Comparison of ENCODE assay signal across 8 mouse cellular contexts in the genomic region with DNA sequence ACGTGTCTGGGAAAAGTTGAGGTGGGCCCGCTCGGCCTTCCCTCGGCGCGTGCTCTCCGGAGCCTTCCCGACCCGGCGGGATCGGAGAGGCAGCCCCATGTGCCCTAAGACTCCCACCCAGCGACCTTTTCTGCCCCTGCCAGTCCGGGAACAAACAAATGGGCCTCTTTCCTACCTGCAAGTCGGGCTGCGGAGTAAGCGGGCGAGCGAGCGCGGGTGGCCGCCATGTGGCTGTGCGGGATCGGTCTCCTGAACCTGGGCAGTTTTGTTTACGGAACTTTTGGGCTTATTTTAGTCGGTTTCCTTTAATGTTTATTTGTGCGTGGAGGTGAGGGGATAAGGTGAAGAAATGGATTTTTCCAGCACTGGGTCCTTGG. TPM values are rescaled to one million over a fixed set of nuclear protein-coding genes. Genes with fewer than 3 reads are reported as not detected.
DNase-seq lines count a peak whose midpoint lies in the region; ATAC-seq and TF ChIP-seq lines count a peak whose summit lies in the region.

No protein-coding gene starts in this region.

- no peaks in the 10 kb centered on the region for H3K36me3 ChIP-seq in heart, embryonic 12.5 days
- H3K36me3 ChIP-seq in ES-Bruce4 (ENCODE audit: control insufficient read depth, insufficient read depth, low read length, poor library complexity, severe bottlenecking), result peaks cover 7% of the 10 kb centered on the region; the same call in 1 of the 2 replicates
- H3K36me3 ChIP-seq in forebrain, embryonic 14.5 days (ENCODE audit: control insufficient read depth, insufficient read depth, low read length), result no peaks in the 10 kb centered on the region
- no peaks in the 10 kb centered on the region for H3K36me3 ChIP-seq in liver, embryonic 16.5 days (ENCODE audit: control insufficient read depth, insufficient read depth)

- WGBS in heart, embryonic 12.5 days, result under 1% methylated on average over 26 of the region's 26 CpGs
- 0% methylated on average over 26 of the region's 26 CpGs for WGBS in forebrain, embryonic 14.5 days
- WGBS in liver, embryonic 16.5 days (ENCODE audit: insufficient replicate concordance), result 0% methylated on average over 26 of the region's 26 CpGs

- no peak for TF ChIP-seq EP300 in ES-Bruce4 (IDR thresholded peaks at IDR 0.05; ENCODE audit: insufficient read depth, low read depth, low read length)

- peak overlapping the region; percentile 87 for H3K4me2 ChIP-seq in heart, embryonic 12.5 days
- peak overlapping the region; percentile 98 for H3K4me2 ChIP-seq in forebrain, embryonic 14.5 days (ENCODE audit: low read length)
- H3K4me2 ChIP-seq in liver, embryonic 16.5 days (ENCODE audit: low read depth, low read length), result peak overlapping the region; percentile 98

- H3K9me3 ChIP-seq in heart, embryonic 12.5 days (replicated peaks), result no peaks in the 10 kb centered on the region
- H3K9me3 ChIP-seq in ES-Bruce4 (replicated peaks; ENCODE audit: control insufficient read depth, insufficient read depth, low read length, poor library complexity, severe bottlenecking), result no peaks in the 10 kb centered on the region
- no peaks in the 10 kb centered on the region for H3K9me3 ChIP-seq in forebrain, embryonic 14.5 days (replicated peaks; ENCODE audit: control insufficient read depth, low read length)
- no peaks in the 10 kb centered on the region for H3K9me3 ChIP-seq in liver, embryonic 16.5 days (replicated peaks; ENCODE audit: control insufficient read depth, low read length)

- peak overlapping the region; percentile 96 for H3K27ac ChIP-seq in heart, embryonic 12.5 days (ENCODE audit: poor library complexity, severe bottlenecking)
- peak overlapping the region; percentile 60 for H3K27ac ChIP-seq in ES-Bruce4 (ENCODE audit: insufficient read depth, low read length)
- peak overlapping the region; percentile 88; the same call in 1 of the 2 replicates for H3K27ac ChIP-seq in forebrain, embryonic 14.5 days (ENCODE audit: low read depth, low read length)
- H3K27ac ChIP-seq in liver, embryonic 16.5 days (ENCODE audit: low read length), result peak overlapping the region; percentile 96

- H3K9ac ChIP-seq in heart, embryonic 12.5 days, result peak overlapping the region; percentile 93
- peak overlapping the region; percentile 98 for H3K9ac ChIP-seq in ES-Bruce4 (ENCODE audit: low read depth, poor library complexity, severe bottlenecking)
- peak overlapping the region; percentile 82 for H3K9ac ChIP-seq in forebrain, embryonic 14.5 days (ENCODE audit: low read length)
- peak overlapping the region; percentile 97 for H3K9ac ChIP-seq in liver, embryonic 16.5 days (ENCODE audit: low read depth, low read length)

- peak overlapping the region; percentile 84 for H3K4me3 ChIP-seq in heart, embryonic 12.5 days
- peak overlapping the region; percentile 84 for H3K4me3 ChIP-seq in ES-Bruce4 (ENCODE audit: low read depth, low read length)
- H3K4me3 ChIP-seq in forebrain, embryonic 14.5 days (ENCODE audit: low read depth, low read length), result peak overlapping the region; percentile 89
- peak overlapping the region; percentile 99 for H3K4me3 ChIP-seq in liver, embryonic 16.5 days (ENCODE audit: low read depth, low read length)

- intact Hi-C loops in gastrocnemius, postnatal 14 days (cut with DNase I; ENCODE audit: low total_unique reads), result no loop called here

- no peak for TF ChIP-seq CTCF in ES-Bruce4 (IDR thresholded peaks at IDR 0.05; ENCODE audit: low read depth, low read length)

- H3K27me3 ChIP-seq in heart, embryonic 12.5 days (replicated peaks), result no peaks in the 10 kb centered on the region
- H3K27me3 ChIP-seq in ES-Bruce4 (ENCODE audit: control insufficient read depth, insufficient read depth, low read length, poor library complexity, severe bottlenecking), result no peaks in the 10 kb centered on the region
- no peaks in the 10 kb centered on the region for H3K27me3 ChIP-seq in forebrain, embryonic 14.5 days (replicated peaks; ENCODE audit: control insufficient read depth, insufficient read depth, low read length)
- no peaks in the 10 kb centered on the region for H3K27me3 ChIP-seq in liver, embryonic 16.5 days (ENCODE audit: control insufficient read depth, insufficient read depth, low read depth, low read length)

- ATAC-seq in heart, embryonic 12.5 days (ENCODE audit: insufficient number of reproducible peaks, low FRiP score), result no peak
- ATAC-seq in forebrain, embryonic 14.5 days, result no peak
- ATAC-seq in liver, embryonic 16.5 days (ENCODE audit: low read depth), result no peak

- TF ChIP-seq POLR2A in ES-Bruce4 (IDR thresholded peaks at IDR 0.05; ENCODE audit: insufficient read depth, low read length), result no peak

- peaks cover 31% of the 10 kb centered on the region for H3K4me1 ChIP-seq in heart, embryonic 12.5 days (replicated peaks)
- H3K4me1 ChIP-seq in ES-Bruce4 (ENCODE audit: control insufficient read depth, insufficient read depth, low read length), result no peaks in the 10 kb centered on the region
- peaks cover 13% of the 10 kb centered on the region for H3K4me1 ChIP-seq in forebrain, embryonic 14.5 days (ENCODE audit: control insufficient read depth, insufficient read depth, low read length)
- peaks cover 37% of the 10 kb centered on the region for H3K4me1 ChIP-seq in liver, embryonic 16.5 days (ENCODE audit: control insufficient read depth, low read depth, low read length)

- no peak for DNase-seq in heart, adult 18-20 months
- no peak for DNase-seq in forebrain, embryonic 14.5 days (ENCODE audit: low spot score)
- DNase-seq in MN1 (ENCODE audit: low spot score), result no peak
- DNase-seq in left cerebral cortex, adult 8-10 months (ENCODE audit: low spot score in 2 of 2), result no peak
- DNase-seq in gastrocnemius, postnatal 14 days, result no peak

RNA-seq across cellular contexts. Expression of gene Hnrnpf, which starts 7.8 kb away (rescaled TPM):
- 530 and 545 TPM in 2 replicates for polyA plus RNA-seq in heart, embryonic 12.5 days (2016; fragmentation: Nextera tagmentation; extraction: Ambion mirVana)
- total RNA-seq in heart, adult 18-20 months (2021), result 100 to 1,000 TPM; 193 to 194 TPM
- polyA plus RNA-seq in ES-Bruce4 (2011; ENCODE audit: insufficient read depth, insufficient read length, low read depth, missing spikeins), result 1,007 and 1,035 TPM in 2 replicates
- polyA plus RNA-seq in forebrain, embryonic 14.5 days (2014; fragmentation: Nextera tagmentation; extraction: Ambion mirVana), result 410 and 433 TPM in 2 replicates
- 420 and 472 TPM in 2 replicates for polyA plus RNA-seq in liver, embryonic 16.5 days (2015; fragmentation: Nextera tagmentation; extraction: Ambion mirVana)
- 100 to 1,000 TPM; 125 to 143 (median 139) TPM for total RNA-seq in left cerebral cortex, adult 8-10 months (2022)
- total RNA-seq in gastrocnemius, postnatal 14 days (2021), result 100 to 1,000 TPM; 134 to 153 TPM

RNA-seq across cellular contexts. Expression of gene Fxyd4, which starts 29.5 kb away (rescaled TPM):
- polyA plus RNA-seq in heart, embryonic 12.5 days (2016; fragmentation: Nextera tagmentation; extraction: Ambion mirVana), result 1.2 and 1.5 TPM in 2 replicates
- not detected for total RNA-seq in heart, adult 18-20 months (2021)
- not detected in 2 replicates for polyA plus RNA-seq in ES-Bruce4 (2011; ENCODE audit: insufficient read depth, insufficient read length, low read depth, missing spikeins)
- 0.75 and 1.2 TPM in 2 replicates for polyA plus RNA-seq in forebrain, embryonic 14.5 days (2014; fragmentation: Nextera tagmentation; extraction: Ambion mirVana)
- polyA plus RNA-seq in liver, embryonic 16.5 days (2015; fragmentation: Nextera tagmentation; extraction: Ambion mirVana), result 0.30 TPM in 1 of 2 replicates, not detected in the other
- not detected for total RNA-seq in left cerebral cortex, adult 8-10 months (2022)
- not detected for total RNA-seq in gastrocnemius, postnatal 14 days (2021)

RNA-seq across cellular contexts. Expression of gene Zfp239, which starts 46.1 kb away (rescaled TPM):
- polyA plus RNA-seq in heart, embryonic 12.5 days (2016; fragmentation: Nextera tagmentation; extraction: Ambion mirVana), result 2.5 and 2.9 TPM in 2 replicates
- total RNA-seq in heart, adult 18-20 months (2021), result under 1 TPM; 0.17 to 0.18 TPM
- 8.8 and 9.4 TPM in 2 replicates for polyA plus RNA-seq in ES-Bruce4 (2011; ENCODE audit: insufficient read depth, insufficient read length, low read depth, missing spikeins)
- polyA plus RNA-seq in forebrain, embryonic 14.5 days (2014; fragmentation: Nextera tagmentation; extraction: Ambion mirVana), result 14.9 and 15.3 TPM in 2 replicates
- 1.7 and 2.3 TPM in 2 replicates for polyA plus RNA-seq in liver, embryonic 16.5 days (2015; fragmentation: Nextera tagmentation; extraction: Ambion mirVana)
- 10 to 100 TPM; 42.8 to 60.5 (median 48.2) TPM for total RNA-seq in left cerebral cortex, adult 8-10 months (2022)
- under 1 TPM; 0.40 to 0.51 TPM for total RNA-seq in gastrocnemius, postnatal 14 days (2021)
